Mouse (Mus musculus): ENCODE results near the gene Eno1. TPM values are rescaled to one million over a fixed set of nuclear protein-coding genes. Genes with fewer than 3 reads are reported as not detected.
A peak's percentile ranks its signal among the peaks of the same experiment; 100 is the strongest.

Eno1 gene
- polyA plus RNA-seq, 1 experiment: 672 TPM

DNA sequence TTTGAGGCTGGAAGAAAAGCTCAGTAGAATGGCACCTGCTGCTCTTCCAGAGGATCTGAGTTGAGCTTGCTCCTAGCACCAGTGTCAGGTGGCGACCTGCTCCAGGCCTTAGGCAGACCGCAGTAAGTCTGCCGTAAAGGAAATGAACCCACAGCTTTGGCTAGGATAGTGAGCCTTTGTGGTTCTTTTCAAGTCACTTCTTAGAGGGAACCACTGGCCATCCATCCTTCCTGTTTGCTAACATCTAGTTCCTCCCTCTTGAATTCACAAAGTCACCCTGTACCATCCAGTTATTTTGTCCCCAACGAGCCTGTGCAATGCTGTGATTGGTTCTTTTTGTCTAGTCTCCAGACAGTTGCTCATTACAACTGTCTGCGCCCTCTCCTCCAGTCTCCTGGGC is 6.2 kb downstream of the Eno1 start:
- Histone ChIP-seq H3K4me1 (ENCODE audit: control insufficient read depth, insufficient read depth, low read length) (peaks cover 16% of the 10 kb centered on the region), H3K27ac (ENCODE audit: insufficient read depth, low read length) (no peak overlapping the region), H3K4me3 (ENCODE audit: insufficient read depth, low read length) (no peak overlapping the region)
- TF ChIP-seq CTCF (IDR thresholded peaks at IDR 0.05; ENCODE audit: borderline replicate concordance, insufficient read depth, low read length): no peak
- TF ChIP-seq POLR2A (IDR thresholded peaks at IDR 0.05; ENCODE audit: low read depth, low read length): no peak

- Histone ChIP-seq H3K4me3 (ENCODE audit: insufficient read depth, low read length) (no peak overlapping the region), H3K27ac (ENCODE audit: insufficient read depth, low read length) (no peak overlapping the region), H3K4me1 (ENCODE audit: control insufficient read depth, insufficient read depth, low read length) (peaks cover 16% of the 10 kb centered on the region)
- TF ChIP-seq CTCF (IDR thresholded peaks at IDR 0.05; ENCODE audit: borderline replicate concordance, insufficient read depth, low read length) (no peak), POLR2A (IDR thresholded peaks at IDR 0.05; ENCODE audit: low read depth, low read length) (no peak)
These were observed 9.4 kb downstream of the Eno1 start for GRCm38 (mm10) chr4:150245876-150246275.

GRCm38 (mm10) chr4:150248009-150248408 is 11.5 kb downstream of the Eno1 start:
- peaks cover 2% of the 10 kb centered on the region; the same call in 1 of the 2 replicates for H3K4me1 ChIP-seq (ENCODE audit: control insufficient read depth, insufficient read depth, low read length)
- no peak overlapping the region for H3K27ac ChIP-seq (ENCODE audit: insufficient read depth, low read length)
- no peak overlapping the region for H3K4me3 ChIP-seq (ENCODE audit: insufficient read depth, low read length)
- TF ChIP-seq POLR2A (IDR thresholded peaks at IDR 0.05; ENCODE audit: low read depth, low read length): no peak
- TF ChIP-seq CTCF (IDR thresholded peaks at IDR 0.05; ENCODE audit: borderline replicate concordance, insufficient read depth, low read length): peak; percentile 98

GRCm38 (mm10) chr4:150248917-150249316 is 12.4 kb downstream of the Eno1 start:
- H3K4me1 ChIP-seq (ENCODE audit: control insufficient read depth, insufficient read depth, low read length): no peaks in the 10 kb centered on the region; the same call in 1 of the 2 replicates
- TF ChIP-seq CTCF (IDR thresholded peaks at IDR 0.05; ENCODE audit: borderline replicate concordance, insufficient read depth, low read length) (no peak), POLR2A (IDR thresholded peaks at IDR 0.05; ENCODE audit: low read depth, low read length) (no peak)
- no peak overlapping the region for H3K27ac ChIP-seq (ENCODE audit: insufficient read depth, low read length)
- no peak overlapping the region for H3K4me3 ChIP-seq (ENCODE audit: insufficient read depth, low read length)

- TF ChIP-seq CTCF (IDR thresholded peaks at IDR 0.05; ENCODE audit: borderline replicate concordance, insufficient read depth, low read length) (no peak), POLR2A (IDR thresholded peaks at IDR 0.05; ENCODE audit: low read depth, low read length) (peak; percentile 25; the same call in 1 of the 2 replicates)
- no peak overlapping the region for H3K27ac ChIP-seq (ENCODE audit: insufficient read depth, low read length)
- H3K4me1 ChIP-seq (ENCODE audit: control insufficient read depth, insufficient read depth, low read length): no peaks in the 10 kb centered on the region
- H3K4me3 ChIP-seq (ENCODE audit: insufficient read depth, low read length): no peak overlapping the region
These were observed 13.3 kb downstream of the Eno1 start for GRCm38 (mm10) chr4:150249731-150250270.

DNA sequence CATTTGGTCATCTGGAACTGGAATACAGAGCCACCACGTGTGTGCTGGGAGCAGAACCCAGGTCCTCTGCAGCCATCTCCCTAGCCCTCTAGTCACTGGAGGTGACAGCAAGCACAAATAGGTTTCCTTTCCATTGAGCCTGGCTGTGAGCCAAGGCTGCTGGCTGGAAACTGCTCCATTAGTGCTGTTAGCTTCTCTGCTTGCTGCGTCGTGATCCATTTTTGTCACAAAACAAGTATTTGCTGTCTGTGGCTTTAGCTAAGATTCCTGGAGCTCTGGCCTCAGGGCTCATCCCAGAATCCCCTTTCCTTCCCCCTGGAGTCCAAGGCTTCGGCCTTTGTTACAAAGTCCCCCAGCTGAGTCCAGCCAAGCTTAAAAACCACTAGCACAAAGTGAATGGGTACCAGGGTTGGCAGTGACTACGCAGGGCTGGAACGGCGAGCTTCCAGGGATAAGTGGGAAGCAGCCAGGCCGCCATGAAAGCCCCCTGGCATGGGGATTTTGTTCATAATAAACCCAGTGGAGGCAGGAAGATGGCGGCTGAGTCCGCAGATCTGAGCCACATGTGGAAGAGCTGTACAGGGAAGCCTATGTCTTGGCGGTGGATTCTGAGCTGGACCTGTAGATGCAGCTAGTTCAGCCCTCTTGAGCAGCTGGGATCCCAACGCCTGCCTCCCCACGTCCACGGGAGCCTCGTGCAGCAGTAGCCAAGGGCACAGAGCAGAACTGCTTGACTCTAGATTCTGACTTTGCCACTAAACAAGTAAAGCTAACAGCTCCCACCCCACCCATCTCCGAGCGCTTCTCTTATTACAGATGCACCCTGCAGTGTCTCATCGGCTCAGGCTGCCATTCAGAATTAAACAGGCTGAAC is 14.3 kb downstream of the Eno1 start:
- Histone ChIP-seq H3K4me1 (ENCODE audit: control insufficient read depth, insufficient read depth, low read length) (no peaks in the 10 kb centered on the region), H3K4me3 (ENCODE audit: insufficient read depth, low read length) (no peak overlapping the region), H3K27ac (ENCODE audit: insufficient read depth, low read length) (no peak overlapping the region)
- TF ChIP-seq POLR2A (IDR thresholded peaks at IDR 0.05; ENCODE audit: low read depth, low read length) (0 out of 2 replicates have a peak, but pooled peaks have one; percentile 31), CTCF (IDR thresholded peaks at IDR 0.05; ENCODE audit: borderline replicate concordance, insufficient read depth, low read length) (no peak)

DNA sequence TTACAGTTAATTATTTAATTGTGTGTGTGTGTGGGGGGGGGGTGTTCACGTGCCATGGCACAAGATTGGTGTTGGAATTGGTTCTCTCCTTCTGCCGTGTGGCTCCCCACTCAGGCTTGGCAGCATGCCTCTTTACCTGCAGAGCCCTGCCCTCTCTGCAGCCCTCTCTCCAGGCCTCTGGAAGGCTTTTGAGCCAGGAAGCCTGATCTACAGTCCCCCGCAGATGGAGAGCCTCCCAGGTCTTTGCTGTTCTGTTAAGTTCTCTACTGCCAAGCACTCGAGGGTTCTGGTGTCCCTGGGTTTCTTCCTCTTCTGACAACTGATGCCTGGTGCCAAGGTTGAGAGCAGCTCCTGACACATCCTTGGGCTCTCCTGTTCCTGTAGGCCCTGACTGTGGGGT is 17.9 kb downstream of the Eno1 start:
- H3K4me1 ChIP-seq (ENCODE audit: control insufficient read depth, insufficient read depth, low read length): no peaks in the 10 kb centered on the region
- no peak overlapping the region for H3K27ac ChIP-seq (ENCODE audit: insufficient read depth, low read length)
- H3K4me3 ChIP-seq (ENCODE audit: insufficient read depth, low read length): no peak overlapping the region
- TF ChIP-seq POLR2A (IDR thresholded peaks at IDR 0.05; ENCODE audit: low read depth, low read length): no peak
- no peak for TF ChIP-seq CTCF (IDR thresholded peaks at IDR 0.05; ENCODE audit: borderline replicate concordance, insufficient read depth, low read length)

DNA sequence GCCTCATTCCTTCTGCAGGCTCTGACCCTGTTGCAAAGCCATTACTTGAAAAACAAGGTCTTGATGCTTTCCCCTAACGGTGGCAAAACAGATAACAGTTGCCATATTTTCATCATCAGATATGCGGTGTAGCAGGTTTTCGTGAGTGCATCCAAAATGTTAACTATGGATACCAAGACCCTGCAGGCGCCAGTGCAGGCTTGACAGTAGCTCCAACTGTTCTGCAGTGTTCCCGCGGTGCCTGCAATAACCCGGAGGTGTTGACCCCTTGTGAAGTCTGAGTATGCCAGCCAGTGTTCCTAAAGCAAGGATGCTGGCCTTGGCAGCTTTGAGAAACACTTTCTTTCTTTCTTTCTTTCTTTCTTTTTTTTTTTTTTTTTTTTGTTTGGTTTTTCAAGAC is 18.7 kb downstream of the Eno1 start:
- H3K4me3 ChIP-seq (ENCODE audit: insufficient read depth, low read length): no peak overlapping the region
- TF ChIP-seq POLR2A (IDR thresholded peaks at IDR 0.05; ENCODE audit: low read depth, low read length) (no peak), CTCF (IDR thresholded peaks at IDR 0.05; ENCODE audit: borderline replicate concordance, insufficient read depth, low read length) (no peak)
- H3K4me1 ChIP-seq (ENCODE audit: control insufficient read depth, insufficient read depth, low read length): no peaks in the 10 kb centered on the region
- H3K27ac ChIP-seq (ENCODE audit: insufficient read depth, low read length): no peak overlapping the region

DNA sequence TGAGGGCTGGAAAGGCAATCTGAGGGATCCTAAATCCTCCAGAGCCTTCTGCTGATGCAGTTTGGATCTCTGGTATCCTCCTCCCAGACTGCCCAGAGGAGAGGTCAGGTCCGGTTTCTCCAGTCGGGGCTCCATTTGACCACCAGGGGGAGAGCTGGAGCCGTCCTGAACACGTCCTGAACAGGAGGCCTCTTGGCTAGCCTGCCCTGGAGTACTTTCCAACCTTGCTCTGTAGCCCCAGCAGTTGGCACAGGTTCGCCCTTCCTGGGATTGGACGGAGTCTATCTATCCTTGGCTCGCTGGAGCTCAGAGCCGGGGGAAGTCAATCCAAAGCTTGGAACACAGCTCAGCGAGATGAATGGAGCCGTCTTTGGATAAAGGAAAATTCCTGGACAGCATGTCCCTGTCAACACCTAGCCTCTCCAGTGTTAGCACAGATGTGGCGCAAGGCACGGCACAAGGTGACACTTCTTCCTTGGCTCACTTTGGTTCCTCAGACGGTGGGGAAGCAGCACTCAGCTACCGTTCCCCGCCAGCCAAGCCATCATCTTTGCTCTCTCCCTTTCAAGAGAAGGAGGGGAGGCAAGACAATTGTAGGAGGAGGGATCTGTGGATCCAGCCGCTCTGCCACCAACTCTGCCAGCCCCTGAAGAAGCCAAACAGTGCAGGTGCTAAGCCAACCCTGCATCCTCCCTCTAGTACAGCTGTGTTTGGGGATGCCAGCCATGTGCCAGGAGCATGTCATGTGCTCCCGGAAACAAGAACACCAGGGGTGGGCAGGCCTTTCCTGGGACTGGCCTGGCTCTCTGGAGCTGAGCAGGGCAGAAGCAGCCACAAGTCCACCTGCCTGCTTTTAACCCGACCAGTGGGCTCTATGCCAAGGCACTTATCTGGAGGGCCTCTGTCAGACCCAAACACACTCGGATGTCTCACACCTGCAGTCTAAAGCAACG is 21.0 kb downstream of the Eno1 start:
- Histone ChIP-seq H3K4me3 (ENCODE audit: insufficient read depth, low read length) (no peak overlapping the region), H3K27ac (ENCODE audit: insufficient read depth, low read length) (no peak overlapping the region), H3K4me1 (ENCODE audit: control insufficient read depth, insufficient read depth, low read length) (no peaks in the 10 kb centered on the region)
- TF ChIP-seq POLR2A (IDR thresholded peaks at IDR 0.05; ENCODE audit: low read depth, low read length) (no peak), CTCF (IDR thresholded peaks at IDR 0.05; ENCODE audit: borderline replicate concordance, insufficient read depth, low read length) (peak; percentile 72)
